In genomic region chr8:71731652-71732230, GRCm38 (mm10) we compare ENCODE assay signal across 8 mouse cellular contexts. TPM values are rescaled to one million over a fixed set of nuclear protein-coding genes. Genes with fewer than 3 reads are reported as not detected.
DNase-seq lines count a peak whose midpoint lies in the region; ATAC-seq and TF ChIP-seq lines count a peak whose summit lies in the region.
"Had no signal": no experiment of that assay in that cellular context is flagged by ENCODE, and none has a peak within 500 bp of the region (broad histone marks: within the 10 kb centered on the region; RNA-seq: fewer than 3 reads in every experiment).

No protein-coding gene starts in this region.

- H3K9me3 ChIP-seq in midbrain, embryonic 11.5 days (ENCODE audit: control insufficient read depth, low read length): no peaks in the 10 kb centered on the region
- H3K9me3 ChIP-seq in midbrain, embryonic 13.5 days: no peaks in the 10 kb centered on the region
- H3K9me3 ChIP-seq: lung, embryonic 15.5 days had no signal

- peak; percentile 60 for TF ChIP-seq CTCF in brain, embryonic 14.5 days (IDR thresholded peaks at IDR 0.05; ENCODE audit: borderline replicate concordance, extremely low read depth, insufficient read depth, insufficient read length)

- H3K27ac ChIP-seq in midbrain, embryonic 11.5 days (ENCODE audit: low read depth, low read length): no peak overlapping the region
- H3K27ac ChIP-seq in midbrain, embryonic 13.5 days: no peak overlapping the region
- H3K27ac ChIP-seq: lung, embryonic 15.5 days had no signal

- no peak overlapping the region for H3K4me2 ChIP-seq in midbrain, embryonic 11.5 days
- H3K4me2 ChIP-seq in midbrain, embryonic 13.5 days (replicated peaks): no peak overlapping the region
- H3K4me2 ChIP-seq: lung, embryonic 15.5 days had no signal

- no peak for TF ChIP-seq POLR2A in brain, embryonic 14.5 days (IDR thresholded peaks at IDR 0.05; ENCODE audit: borderline replicate concordance, extremely low read depth, insufficient read depth, insufficient read length, poor library complexity, severe bottlenecking)

- WGBS in midbrain, embryonic 11.5 days: 53% methylated on average over 3 of the region's 3 CpGs
- 46% methylated on average over 3 of the region's 3 CpGs for WGBS in midbrain, embryonic 13.5 days

- no peaks in the 10 kb centered on the region for H3K36me3 ChIP-seq in midbrain, embryonic 11.5 days (ENCODE audit: control insufficient read depth, insufficient read depth, low read length)
- no peaks in the 10 kb centered on the region for H3K36me3 ChIP-seq in midbrain, embryonic 13.5 days
- H3K36me3 ChIP-seq: lung, embryonic 15.5 days had no signal

- no peak overlapping the region for H3K9ac ChIP-seq in midbrain, embryonic 11.5 days (ENCODE audit: low read length)
- H3K9ac ChIP-seq in midbrain, embryonic 13.5 days (replicated peaks): no peak overlapping the region
- H3K9ac ChIP-seq: lung, embryonic 15.5 days had no signal

- ATAC-seq in midbrain, embryonic 11.5 days (ENCODE audit: low FRiP score): no peak
- no peak for ATAC-seq in midbrain, embryonic 13.5 days
- ATAC-seq in inflammation-experienced regulatory T-cells, adult 6 months: peak; percentile 50

- no peak overlapping the region for H3K4me3 ChIP-seq in midbrain, embryonic 11.5 days (ENCODE audit: low read depth, low read length)
- no peak overlapping the region for H3K4me3 ChIP-seq in midbrain, embryonic 13.5 days (replicated peaks)
- H3K4me3 ChIP-seq: lung, embryonic 15.5 days had no signal

- H3K27me3 ChIP-seq in midbrain, embryonic 11.5 days (ENCODE audit: control insufficient read depth, insufficient read depth, low read length): no peaks in the 10 kb centered on the region
- H3K27me3 ChIP-seq in midbrain, embryonic 13.5 days: no peaks in the 10 kb centered on the region; the same call in 1 of the 2 replicates

- H3K4me1 ChIP-seq in midbrain, embryonic 11.5 days (ENCODE audit: control insufficient read depth, insufficient read depth, low read length): peaks cover 10% of the 10 kb centered on the region
- peaks cover 13% of the 10 kb centered on the region; the same call in 1 of the 2 replicates for H3K4me1 ChIP-seq in midbrain, embryonic 13.5 days (replicated peaks)

- DNase-seq in midbrain, embryonic 11.5 days (ENCODE audit: low spot score, missing footprints): peak; percentile 82
- DNase-seq in NIH3T3 (ENCODE audit: low read depth): peak; percentile 49
- peak; percentile 69 for DNase-seq in brain, embryonic 14.5 days (ENCODE audit: low read depth)
- DNase-seq in naive thymus-derived CD4-positive, alpha-beta T cell, adult 2 months (ENCODE audit: low read depth): peak; percentile 83
- DNase-seq in c-Kit-positive CD71-positive TER-119-positive erythroid progenitor cells, embryonic 14.5 days (ENCODE audit: low spot score): no peak

RNA-seq across cellular contexts. Expression of gene Fcho1, which starts 6.2 kb away (rescaled TPM):
- 12.9 and 15.3 TPM in 2 replicates for polyA plus RNA-seq in midbrain, embryonic 11.5 days (2014; fragmentation: Nextera tagmentation; extraction: Ambion mirVana)
- 63.9 and 65.5 TPM in 2 replicates for polyA plus RNA-seq in midbrain, embryonic 13.5 days (2015; fragmentation: Nextera tagmentation; extraction: Ambion mirVana)
- polyA plus RNA-seq in brain, embryonic 14.5 days (2012; rRNA removed): 146 and 203 TPM in 2 replicates
- polyA plus RNA-seq in inflammation-experienced regulatory T-cells, adult 6 months (2017; shearing (Covaris generic)): 10 to 100 TPM; 37.6 to 66.4 (median 54.3) TPM

RNA-seq across cellular contexts. Expression of gene B3gnt3, which starts 30.2 kb away (rescaled TPM):
- 0.38 and 0.63 TPM in 2 replicates for polyA plus RNA-seq in midbrain, embryonic 11.5 days (2014; fragmentation: Nextera tagmentation; extraction: Ambion mirVana)
- polyA plus RNA-seq in midbrain, embryonic 13.5 days (2015; fragmentation: Nextera tagmentation; extraction: Ambion mirVana): 0.28 and 0.31 TPM in 2 replicates
- 0.45 and 0.46 TPM in 2 replicates for polyA plus RNA-seq in brain, embryonic 14.5 days (2012; rRNA removed)
- polyA plus RNA-seq in inflammation-experienced regulatory T-cells, adult 6 months (2017; shearing (Covaris generic)): 1 to 10 TPM; 2.8 to 5.6 (median 4.3) TPM

RNA-seq across cellular contexts. Expression of gene Insl3, which starts 42.7 kb away (rescaled TPM):
- 0.44 and 0.48 TPM in 2 replicates for polyA plus RNA-seq in midbrain, embryonic 11.5 days (2014; fragmentation: Nextera tagmentation; extraction: Ambion mirVana)
- 0.70 and 0.79 TPM in 2 replicates for polyA plus RNA-seq in midbrain, embryonic 13.5 days (2015; fragmentation: Nextera tagmentation; extraction: Ambion mirVana)
- 0.60 and 1.1 TPM in 2 replicates for polyA plus RNA-seq in brain, embryonic 14.5 days (2012; rRNA removed)
- 10 to 100 TPM; 11.7 to 25.4 (median 22.8) TPM for polyA plus RNA-seq in inflammation-experienced regulatory T-cells, adult 6 months (2017; shearing (Covaris generic))

RNA-seq across cellular contexts. Expression of gene Jak3, which starts 55.6 kb away (rescaled TPM):
- polyA plus RNA-seq in midbrain, embryonic 11.5 days (2014; fragmentation: Nextera tagmentation; extraction: Ambion mirVana): 1.3 and 1.7 TPM in 2 replicates
- 2.5 and 2.7 TPM in 2 replicates for polyA plus RNA-seq in midbrain, embryonic 13.5 days (2015; fragmentation: Nextera tagmentation; extraction: Ambion mirVana)
- polyA plus RNA-seq in brain, embryonic 14.5 days (2012; rRNA removed): 3.7 and 5.1 TPM in 2 replicates
- polyA plus RNA-seq in inflammation-experienced regulatory T-cells, adult 6 months (2017; shearing (Covaris generic)): 10 to 100 TPM; 18.9 to 30.3 (median 22.5) TPM
